Mouse (Mus musculus): ENCODE data around the gene Stat5a. TPM values are rescaled to one million over a fixed set of nuclear protein-coding genes. Genes with fewer than 3 reads are reported as not detected.

The Stat5a gene
- polyA plus RNA-seq, 1 experiment = 4.0 TPM

DNA sequence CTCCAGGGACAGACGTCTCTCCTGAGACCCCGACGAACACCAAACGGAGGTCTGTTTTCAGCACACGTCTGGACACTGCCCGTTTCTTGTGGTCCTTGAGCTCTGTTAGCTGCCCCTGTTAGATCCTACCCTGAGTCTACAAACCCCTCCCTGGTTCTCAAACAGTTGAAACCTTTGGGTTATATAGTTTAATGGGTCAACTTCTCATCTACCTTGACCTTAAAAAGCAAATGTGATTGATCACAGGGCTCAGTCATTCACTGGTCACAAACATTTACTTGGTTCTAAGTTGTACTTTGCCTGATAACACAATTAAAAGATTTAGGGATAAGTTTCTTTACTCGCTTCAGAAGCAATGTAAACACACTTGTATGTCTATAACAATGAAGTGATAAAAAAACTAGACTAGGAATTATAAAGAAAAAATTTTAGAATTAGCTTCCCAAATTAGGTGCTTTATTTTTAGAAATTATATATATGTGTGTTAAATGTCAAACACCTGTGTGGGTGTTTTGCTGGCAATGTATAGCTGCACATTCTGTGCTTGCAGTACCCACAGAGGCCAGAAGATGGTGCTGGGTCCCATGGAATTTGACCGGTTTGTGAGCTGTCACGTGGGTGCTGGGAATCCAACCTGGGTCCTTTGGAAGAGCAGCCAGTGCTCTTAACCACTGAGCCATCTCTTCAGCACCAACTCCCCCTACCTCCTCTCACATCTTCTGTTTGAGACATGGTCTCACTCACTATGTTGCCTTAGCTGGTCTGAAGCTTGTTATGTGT lies 22.0 kb upstream of the Stat5a start:
- H3K36me3 ChIP-seq (ENCODE audit: control insufficient read depth, insufficient read depth, low read length) = no peaks in the 10 kb centered on the region
- no peaks in the 10 kb centered on the region for H3K27me3 ChIP-seq (ENCODE audit: control insufficient read depth, insufficient read depth, low read length)
- TF ChIP-seq POLR2A (IDR thresholded peaks at IDR 0.05; ENCODE audit: control insufficient read depth, low read depth, low read length) = no peak
- TF ChIP-seq CTCF (IDR thresholded peaks at IDR 0.05; ENCODE audit: control insufficient read depth, insufficient read depth, insufficient replicate concordance, low read depth, low read length) = peak; percentile 68; the same call in 1 of the 2 replicates
- no peak overlapping the region for H3K27ac ChIP-seq (ENCODE audit: control insufficient read depth, insufficient read depth, low read depth, low read length)
- H3K4me1 ChIP-seq (ENCODE audit: control insufficient read depth, insufficient read depth, low read length) = no peaks in the 10 kb centered on the region
- H3K4me3 ChIP-seq (ENCODE audit: control insufficient read depth, low read depth, low read length) = no peak overlapping the region

DNA sequence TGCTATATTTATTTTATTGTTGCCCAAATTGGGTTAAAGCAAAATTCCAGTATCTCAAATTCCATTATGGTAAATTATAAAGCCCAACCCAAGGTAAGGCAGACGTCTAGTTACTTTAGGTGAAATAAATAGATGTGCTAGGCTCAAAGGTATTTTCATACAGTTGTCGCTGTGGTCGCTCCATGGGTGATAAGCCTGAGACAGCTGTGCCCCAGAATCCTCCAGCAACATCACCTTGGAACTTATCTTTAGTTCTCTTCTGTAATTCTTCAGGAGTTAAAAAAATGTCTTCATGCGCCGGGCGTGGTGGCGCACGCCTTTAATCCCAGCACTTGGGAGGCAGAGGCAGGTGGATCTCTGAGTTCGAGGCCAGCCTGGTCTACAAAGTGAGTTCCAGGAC lies 20.3 kb upstream of the Stat5a start:
- no peak for TF ChIP-seq POLR2A (IDR thresholded peaks at IDR 0.05; ENCODE audit: control insufficient read depth, low read depth, low read length)
- no peak for TF ChIP-seq CTCF (IDR thresholded peaks at IDR 0.05; ENCODE audit: control insufficient read depth, insufficient read depth, insufficient replicate concordance, low read depth, low read length)
- H3K27ac ChIP-seq (ENCODE audit: control insufficient read depth, insufficient read depth, low read depth, low read length) = no peak overlapping the region
- H3K36me3 ChIP-seq (ENCODE audit: control insufficient read depth, insufficient read depth, low read length) = no peaks in the 10 kb centered on the region
- H3K4me3 ChIP-seq (ENCODE audit: control insufficient read depth, low read depth, low read length) = no peak overlapping the region
- H3K4me1 ChIP-seq (ENCODE audit: control insufficient read depth, insufficient read depth, low read length) = no peaks in the 10 kb centered on the region
- H3K27me3 ChIP-seq (ENCODE audit: control insufficient read depth, insufficient read depth, low read length) = no peaks in the 10 kb centered on the region

GRCm38 (mm10) chr11:100839523-100839922 lies 19.6 kb upstream of the Stat5a start:
- H3K4me1 ChIP-seq (ENCODE audit: control insufficient read depth, insufficient read depth, low read length) = no peaks in the 10 kb centered on the region
- H3K27ac ChIP-seq (ENCODE audit: control insufficient read depth, insufficient read depth, low read depth, low read length) = no peak overlapping the region
- no peak overlapping the region for H3K4me3 ChIP-seq (ENCODE audit: control insufficient read depth, low read depth, low read length)
- TF ChIP-seq CTCF (IDR thresholded peaks at IDR 0.05; ENCODE audit: control insufficient read depth, insufficient read depth, insufficient replicate concordance, low read depth, low read length) (no peak), POLR2A (IDR thresholded peaks at IDR 0.05; ENCODE audit: control insufficient read depth, low read depth, low read length) (no peak)
- H3K36me3 ChIP-seq (ENCODE audit: control insufficient read depth, insufficient read depth, low read length) = no peaks in the 10 kb centered on the region
- H3K27me3 ChIP-seq (ENCODE audit: control insufficient read depth, insufficient read depth, low read length) = no peaks in the 10 kb centered on the region

DNA sequence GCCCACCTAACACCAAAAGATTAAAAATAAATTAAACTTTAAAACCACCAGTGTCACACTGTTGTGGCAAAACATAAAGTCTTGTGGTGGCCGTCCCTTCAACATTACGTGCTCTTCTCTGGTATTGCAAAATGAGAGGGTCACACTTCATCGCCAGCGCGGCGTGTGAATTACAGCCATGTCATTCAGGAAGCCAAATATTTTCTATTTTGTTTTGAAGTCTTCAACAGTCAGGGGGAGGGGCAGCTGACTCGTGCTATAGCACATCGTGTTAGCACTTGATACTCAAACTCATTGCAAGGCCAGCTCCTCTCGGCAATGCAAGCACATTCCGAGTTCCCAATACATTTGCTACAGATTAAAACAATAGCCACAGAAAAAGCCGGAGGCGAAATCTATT lies 18.3 kb upstream of the Stat5a start:
- TF ChIP-seq CTCF (IDR thresholded peaks at IDR 0.05; ENCODE audit: control insufficient read depth, insufficient read depth, insufficient replicate concordance, low read depth, low read length) (no peak), POLR2A (IDR thresholded peaks at IDR 0.05; ENCODE audit: control insufficient read depth, low read depth, low read length) (no peak)
- no peaks in the 10 kb centered on the region for H3K27me3 ChIP-seq (ENCODE audit: control insufficient read depth, insufficient read depth, low read length)
- no peaks in the 10 kb centered on the region for H3K36me3 ChIP-seq (ENCODE audit: control insufficient read depth, insufficient read depth, low read length)
- no peak overlapping the region for H3K4me3 ChIP-seq (ENCODE audit: control insufficient read depth, low read depth, low read length)
- H3K4me1 ChIP-seq (ENCODE audit: control insufficient read depth, insufficient read depth, low read length) = no peaks in the 10 kb centered on the region
- no peak overlapping the region for H3K27ac ChIP-seq (ENCODE audit: control insufficient read depth, insufficient read depth, low read depth, low read length)

DNA sequence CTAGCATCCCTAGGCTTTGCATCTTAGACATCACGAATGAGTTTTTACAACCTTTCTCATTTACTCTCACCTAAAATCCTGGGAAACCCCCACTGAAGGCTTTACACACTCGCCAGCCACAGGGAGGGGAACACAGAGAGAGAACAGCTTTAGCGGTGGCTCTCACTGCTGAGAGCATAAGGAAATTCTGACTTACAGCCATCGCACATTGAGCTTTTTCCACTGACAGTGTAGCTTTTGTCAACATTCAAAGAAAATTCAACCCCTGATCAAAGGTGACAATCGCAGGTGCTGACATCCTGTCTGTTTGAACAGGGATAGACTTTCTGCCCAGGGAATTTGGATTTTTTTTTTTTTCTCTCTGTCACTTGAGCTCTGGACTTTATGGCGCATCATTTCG lies 17.1 kb upstream of the Stat5a start:
- H3K4me3 ChIP-seq (ENCODE audit: control insufficient read depth, low read depth, low read length) = no peak overlapping the region
- H3K27ac ChIP-seq (ENCODE audit: control insufficient read depth, insufficient read depth, low read depth, low read length) = no peak overlapping the region
- H3K4me1 ChIP-seq (ENCODE audit: control insufficient read depth, insufficient read depth, low read length) = no peaks in the 10 kb centered on the region
- H3K27me3 ChIP-seq (ENCODE audit: control insufficient read depth, insufficient read depth, low read length) = no peaks in the 10 kb centered on the region
- TF ChIP-seq CTCF (IDR thresholded peaks at IDR 0.05; ENCODE audit: control insufficient read depth, insufficient read depth, insufficient replicate concordance, low read depth, low read length) = no peak
- TF ChIP-seq POLR2A (IDR thresholded peaks at IDR 0.05; ENCODE audit: control insufficient read depth, low read depth, low read length) = no peak
- no peaks in the 10 kb centered on the region for H3K36me3 ChIP-seq (ENCODE audit: control insufficient read depth, insufficient read depth, low read length)

GRCm38 (mm10) chr11:100843070-100843669 lies 16.0 kb upstream of the Stat5a start:
- Histone ChIP-seq H3K4me3 (ENCODE audit: control insufficient read depth, low read depth, low read length) (no peak overlapping the region), H3K36me3 (ENCODE audit: control insufficient read depth, insufficient read depth, low read length) (no peaks in the 10 kb centered on the region), H3K27ac (ENCODE audit: control insufficient read depth, insufficient read depth, low read depth, low read length) (no peak overlapping the region), H3K4me1 (ENCODE audit: control insufficient read depth, insufficient read depth, low read length) (no peaks in the 10 kb centered on the region), H3K27me3 (ENCODE audit: control insufficient read depth, insufficient read depth, low read length) (no peaks in the 10 kb centered on the region)
- TF ChIP-seq POLR2A (IDR thresholded peaks at IDR 0.05; ENCODE audit: control insufficient read depth, low read depth, low read length) (no peak), CTCF (IDR thresholded peaks at IDR 0.05; ENCODE audit: control insufficient read depth, insufficient read depth, insufficient replicate concordance, low read depth, low read length) (no peak)

- no peaks in the 10 kb centered on the region for H3K27me3 ChIP-seq (ENCODE audit: control insufficient read depth, insufficient read depth, low read length)
- no peak overlapping the region for H3K4me3 ChIP-seq (ENCODE audit: control insufficient read depth, low read depth, low read length)
- no peaks in the 10 kb centered on the region for H3K4me1 ChIP-seq (ENCODE audit: control insufficient read depth, insufficient read depth, low read length)
- H3K27ac ChIP-seq (ENCODE audit: control insufficient read depth, insufficient read depth, low read depth, low read length) = no peak overlapping the region
- H3K36me3 ChIP-seq (ENCODE audit: control insufficient read depth, insufficient read depth, low read length) = no peaks in the 10 kb centered on the region
- TF ChIP-seq CTCF (IDR thresholded peaks at IDR 0.05; ENCODE audit: control insufficient read depth, insufficient read depth, insufficient replicate concordance, low read depth, low read length) = no peak
- no peak for TF ChIP-seq POLR2A (IDR thresholded peaks at IDR 0.05; ENCODE audit: control insufficient read depth, low read depth, low read length)
These were observed 15.0 kb upstream of the Stat5a start for GRCm38 (mm10) chr11:100844121-100844520.

Data from testis, adult 2 months (tissue).